ENCODE assay signal across 9 mouse cellular contexts in genomic region chr9:79680453-79681240, GRCm38 (mm10). TPM values are rescaled to one million over a fixed set of nuclear protein-coding genes. Genes with fewer than 3 reads are reported as not detected.
DNase-seq lines count a peak whose midpoint lies in the region; ATAC-seq lines count a peak whose summit lies in the region.
"Had no signal": no experiment of that assay in that cellular context is flagged by ENCODE, and none has a peak within 500 bp of the region (broad histone marks: within the 10 kb centered on the region; RNA-seq: fewer than 3 reads in every experiment).

No protein-coding gene starts in this region.

- peak; percentile 9 for DNase-seq in urinary bladder, postnatal 25 days (ENCODE audit: low spot score)
- DNase-seq in urinary bladder, adult 2 months (ENCODE audit: low spot score): no peak
- DNase-seq in embryo, embryonic 11 days: peak; percentile 9
- no peak for DNase-seq in left cerebral cortex, adult 18-20 months (ENCODE audit: low spot score in 2 of 2)
- DNase-seq in T-cell, adult 2 months (ENCODE audit: low spot score): no peak
- DNase-seq: retina, postnatal 1 day had no signal

- H3K4me1 ChIP-seq in heart, embryonic 14.5 days (ENCODE audit: control insufficient read depth in 2 of 2, insufficient read depth in 2 of 2, low read length in 2 of 2): peaks cover 6 to 14% of the 10 kb centered on the region in 2 experiments; a peak in 3 of 4 replicates

- peak overlapping the region; percentile 10; the same call in 1 of the 2 replicates for H3K9ac ChIP-seq in heart, embryonic 14.5 days (ENCODE audit: low read length)

- no peaks in the 10 kb centered on the region for H3K9me3 ChIP-seq in heart, embryonic 14.5 days (ENCODE audit: control insufficient read depth, low read length)

- no peaks in the 10 kb centered on the region for H3K27me3 ChIP-seq in heart, embryonic 14.5 days (ENCODE audit: control insufficient read depth, insufficient read depth, low read length)

- peaks cover 16% of the 10 kb centered on the region for H3K36me3 ChIP-seq in heart, embryonic 14.5 days (ENCODE audit: control insufficient read depth, insufficient read depth, low read length)

- ATAC-seq in heart, embryonic 14.5 days (ENCODE audit: insufficient number of reproducible peaks, insufficient read depth, low FRiP score, low read depth): 0 out of 2 replicates have a peak, but pooled peaks have one; percentile 39
- no peak for ATAC-seq in erythroblast, adult 5-6 weeks (replicated peaks; ENCODE audit: low FRiP score, poor library complexity, severe bottlenecking)
- ATAC-seq: activated CD4-positive, CD25-positive, alpha-beta regulatory T cell, adult 4 months had no signal

- no peak overlapping the region for H3K4me3 ChIP-seq in heart, embryonic 14.5 days (ENCODE audit: control insufficient read depth in 1 of 2, insufficient read depth in 1 of 2, low read depth in 1 of 2, low read length in 2 of 2)

- no peak overlapping the region for H3K4me2 ChIP-seq in heart, embryonic 14.5 days (ENCODE audit: low read length)

- 27% methylated on average over 4 of the region's 4 CpGs for WGBS in heart, embryonic 14.5 days

- H3K27ac ChIP-seq in heart, embryonic 14.5 days (replicated peaks in 1 of 2; ENCODE audit: control insufficient read depth in 1 of 2, insufficient read depth in 1 of 2, low read depth in 2 of 2, low read length in 2 of 2): peak overlapping the region; percentile 73 to 83

RNA-seq across cellular contexts. Expression of gene Col12a1, which starts 38.0 kb away (rescaled TPM):
- polyA plus RNA-seq in urinary bladder, adult 2 months (2012; rRNA removed): 201 and 217 TPM in 2 replicates
- polyA plus RNA-seq in heart, embryonic 14.5 days (2014; fragmentation: Nextera tagmentation; extraction: Ambion mirVana): 16.8 and 18.4 TPM in 2 replicates
- 1 to 10 TPM; 5.3 to 6.1 TPM for total RNA-seq in left cerebral cortex, adult 18-20 months (2021)
- not detected in 2 replicates for total RNA-seq in erythroblast, adult 5-6 weeks (2015; ENCODE audit: low replicate concordance)
- total RNA-seq in erythroblast, adult 5-6 weeks (2017; ENCODE audit: low replicate concordance): 0.70 TPM in 1 of 2 replicates, not detected in the other

Comparison
In these comparisons a context has a peak if more than half of its experiments do, and no peak if none do; other contexts are left out.
1. DNase-seq: peak in urinary bladder, postnatal 25 days (single experiment) and embryo, embryonic 11 days (single experiment); none in urinary bladder, adult 2 months (single experiment), left cerebral cortex, adult 18-20 months (0 of 2) and T-cell, adult 2 months (single experiment).